Mouse (Mus musculus): Measurements from ENCODE around the gene Nyap1. TPM values are rescaled to one million over a fixed set of nuclear protein-coding genes. Genes with fewer than 3 reads are reported as not detected.
A peak's percentile ranks its signal among the peaks of the same experiment; 100 is the strongest.

Nyap1 gene
- polyA plus RNA-seq, 2 experiments = 0.05 to 0.96 TPM

DNA sequence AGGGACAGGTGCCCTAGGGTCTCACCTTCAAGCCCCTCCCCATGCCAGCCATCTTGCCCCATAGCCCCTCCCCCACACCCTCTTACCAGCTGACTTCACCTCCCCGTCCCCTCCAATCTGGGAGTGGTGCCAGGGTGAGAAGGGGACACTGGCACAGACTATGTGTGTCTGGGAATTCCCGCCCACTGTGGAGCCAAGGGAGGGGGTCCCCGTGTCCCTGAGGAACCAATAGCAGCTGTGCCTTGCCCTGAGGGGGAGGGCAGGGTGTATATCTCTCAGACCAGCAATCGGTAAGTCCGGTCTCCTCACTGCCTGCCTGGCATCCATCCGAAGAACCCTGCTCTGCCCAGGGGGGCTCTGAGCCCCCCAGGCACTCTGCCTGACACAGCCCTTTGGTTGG lies 16.5 kb upstream of the Nyap1 start:
- WGBS (ENCODE audit: insufficient replicate concordance) = 79% methylated on average over 6 of the region's 6 CpGs
- ATAC-seq (ENCODE audit: insufficient read depth) = no peak

DNA sequence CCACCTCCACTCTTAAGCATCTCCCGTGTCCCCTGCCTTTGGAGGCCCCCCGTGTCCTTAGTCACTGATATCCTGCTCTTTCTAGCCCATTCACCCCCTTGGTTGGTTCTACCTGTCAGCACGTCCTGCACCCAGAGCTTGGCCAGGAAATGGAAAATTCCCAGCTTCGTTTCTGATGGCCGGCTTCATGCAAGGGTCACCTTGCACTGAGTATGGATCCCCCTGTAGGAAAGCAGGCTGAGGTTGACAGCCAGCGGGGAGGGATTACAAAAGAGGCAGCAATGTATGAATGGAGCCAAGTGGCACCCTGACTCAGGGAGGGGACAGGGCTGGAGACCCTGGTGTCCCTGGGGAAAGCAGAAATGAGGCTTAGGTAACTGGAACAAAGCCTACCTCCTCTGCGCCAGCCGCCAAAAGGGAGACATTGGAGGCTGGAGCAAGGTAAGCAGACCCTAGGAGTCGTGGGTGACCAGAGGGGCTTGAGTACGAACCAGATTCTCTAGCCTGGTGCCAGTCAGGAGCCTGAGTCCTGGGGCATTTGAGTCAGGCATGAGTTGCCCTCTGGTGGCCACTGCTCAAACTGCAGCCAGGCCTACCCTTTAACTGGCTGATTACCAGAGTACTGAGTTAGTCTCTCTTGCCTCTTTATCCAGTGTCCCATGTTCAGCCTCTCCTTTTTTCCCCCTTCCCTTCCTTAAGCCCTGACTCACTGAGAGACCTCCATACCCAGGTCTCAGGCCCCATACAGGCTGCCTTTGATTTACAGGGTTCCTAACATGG lies 15.7 kb upstream of the Nyap1 start:
- ATAC-seq (ENCODE audit: insufficient read depth) (peak; percentile 47), DNase-seq (ENCODE audit: low read depth in 3 of 3, low spot score in 3 of 3) (peak in 2 of 3 experiments; percentile 65 to 71)
- Histone ChIP-seq H3K9ac (replicated peaks) (no peak overlapping the region), H3K27ac (no peak overlapping the region), H3K27me3 (ENCODE audit: control insufficient read depth, insufficient read depth, low read length) (no peaks in the 10 kb centered on the region), H3K4me2 (ENCODE audit: low read depth) (no peak overlapping the region), H3K36me3 (replicated peaks; ENCODE audit: control insufficient read depth, insufficient read depth, low read depth) (peaks cover 49% of the 10 kb centered on the region), H3K4me3 (ENCODE audit: insufficient read depth in 1 of 2, low read depth in 2 of 2, low read length in 2 of 2) (no peak overlapping the region), H3K9me3 (ENCODE audit: control insufficient read depth, low read length) (no peaks in the 10 kb centered on the region), H3K4me1 (replicated peaks; ENCODE audit: control insufficient read depth in 2 of 2, insufficient read depth in 2 of 2, low read length in 1 of 2) (no peaks in the 10 kb centered on the region)
- TF ChIP-seq CTCF (IDR thresholded peaks at IDR 0.05; ENCODE audit: low read depth) = peak; percentile 98
- no peak for TF ChIP-seq EP300 (IDR thresholded peaks at IDR 0.05; ENCODE audit: low read depth)
- 54% methylated on average over 10 of the region's 10 CpGs for WGBS (ENCODE audit: insufficient replicate concordance)

More for the DNA sequence above, 16.5 kb upstream of the Nyap1 start:
- H3K36me3 ChIP-seq (replicated peaks; ENCODE audit: control insufficient read depth, insufficient read depth, low read depth) = peaks cover 46% of the 10 kb centered on the region
- no peak overlapping the region for H3K9ac ChIP-seq (replicated peaks)
- H3K27ac ChIP-seq = no peak overlapping the region
- H3K4me1 ChIP-seq (replicated peaks; ENCODE audit: control insufficient read depth in 2 of 2, insufficient read depth in 2 of 2, low read length in 1 of 2) = no peaks in the 10 kb centered on the region
- TF ChIP-seq EP300 (IDR thresholded peaks at IDR 0.05; ENCODE audit: low read depth) (no peak), CTCF (IDR thresholded peaks at IDR 0.05; ENCODE audit: low read depth) (no peak)
- H3K9me3 ChIP-seq (ENCODE audit: control insufficient read depth, low read length) = no peaks in the 10 kb centered on the region
- no peak overlapping the region for H3K4me2 ChIP-seq (ENCODE audit: low read depth)
- no peak overlapping the region for H3K4me3 ChIP-seq (ENCODE audit: insufficient read depth in 1 of 2, low read depth in 2 of 2, low read length in 2 of 2)
- H3K27me3 ChIP-seq (ENCODE audit: control insufficient read depth, insufficient read depth, low read length) = no peaks in the 10 kb centered on the region
- no peak for DNase-seq (ENCODE audit: low read depth in 3 of 3, low spot score in 3 of 3)

DNA sequence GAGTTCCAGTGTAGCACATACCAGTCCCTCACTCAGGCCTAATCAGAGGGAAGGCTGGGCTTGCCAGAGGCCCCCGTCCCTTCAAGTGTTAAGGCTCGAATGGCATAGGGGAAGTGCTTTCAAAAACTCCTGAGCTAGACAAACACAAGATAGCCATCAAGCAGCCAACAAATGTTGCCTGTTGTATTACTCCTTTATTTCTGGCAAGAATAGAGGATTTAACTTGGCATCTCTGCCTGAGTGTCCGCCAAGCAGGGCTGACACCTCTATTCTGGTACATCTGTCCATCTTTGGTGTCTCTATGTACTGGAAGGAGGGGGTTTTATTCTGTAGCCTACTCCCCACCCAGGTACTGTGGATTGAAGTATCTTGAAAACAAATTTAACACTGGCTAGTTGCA lies 14.7 kb upstream of the Nyap1 start:
- H3K36me3 ChIP-seq (replicated peaks; ENCODE audit: control insufficient read depth, insufficient read depth, low read depth) = peaks cover 53% of the 10 kb centered on the region
- H3K9ac ChIP-seq (replicated peaks) = no peak overlapping the region
- no peak overlapping the region for H3K4me2 ChIP-seq (ENCODE audit: low read depth)
- H3K4me3 ChIP-seq (ENCODE audit: insufficient read depth in 1 of 2, low read depth in 2 of 2, low read length in 2 of 2) = no peak overlapping the region
- DNase-seq (ENCODE audit: low read depth in 3 of 3, low spot score in 3 of 3) (no peak), ATAC-seq (ENCODE audit: insufficient read depth) (no peak)
- H3K27me3 ChIP-seq (ENCODE audit: control insufficient read depth, insufficient read depth, low read length) = no peaks in the 10 kb centered on the region
- H3K27ac ChIP-seq = no peak overlapping the region
- H3K4me1 ChIP-seq (replicated peaks; ENCODE audit: control insufficient read depth in 2 of 2, insufficient read depth in 2 of 2, low read length in 1 of 2) = no peaks in the 10 kb centered on the region
- WGBS (ENCODE audit: insufficient replicate concordance) = 61% methylated on average over 3 of the region's 3 CpGs
- H3K9me3 ChIP-seq (ENCODE audit: control insufficient read depth, low read length) = no peaks in the 10 kb centered on the region
- TF ChIP-seq CTCF (IDR thresholded peaks at IDR 0.05; ENCODE audit: low read depth) = no peak
- no peak for TF ChIP-seq EP300 (IDR thresholded peaks at IDR 0.05; ENCODE audit: low read depth)

DNA sequence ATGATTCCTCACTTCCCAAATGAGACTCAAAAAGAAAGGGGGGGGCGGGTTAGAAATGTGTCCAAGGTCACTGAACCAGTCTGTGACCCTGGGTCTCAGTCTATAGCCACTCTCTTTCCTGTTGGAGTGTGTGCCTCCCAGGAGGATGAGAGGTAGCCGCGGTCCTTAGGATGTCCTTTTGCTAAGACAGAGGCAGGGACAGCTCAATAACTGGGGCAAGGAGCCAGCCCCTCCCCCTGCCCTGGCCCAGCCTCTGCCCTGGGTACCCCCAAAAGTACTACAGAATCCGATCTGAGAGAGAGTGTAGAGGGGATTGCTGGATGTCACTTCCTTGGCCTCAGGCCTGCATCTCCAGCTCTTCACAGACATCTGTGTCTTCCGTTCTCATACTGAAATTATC lies 14.0 kb upstream of the Nyap1 start:
- Histone ChIP-seq H3K4me3 (ENCODE audit: insufficient read depth in 1 of 2, low read depth in 2 of 2, low read length in 2 of 2) (no peak overlapping the region), H3K27ac (no peak overlapping the region), H3K27me3 (ENCODE audit: control insufficient read depth, insufficient read depth, low read length) (no peaks in the 10 kb centered on the region), H3K9me3 (ENCODE audit: control insufficient read depth, low read length) (no peaks in the 10 kb centered on the region), H3K9ac (replicated peaks) (no peak overlapping the region), H3K4me2 (ENCODE audit: low read depth) (no peak overlapping the region), H3K4me1 (replicated peaks; ENCODE audit: control insufficient read depth in 2 of 2, insufficient read depth in 2 of 2, low read length in 1 of 2) (no peaks in the 10 kb centered on the region), H3K36me3 (replicated peaks; ENCODE audit: control insufficient read depth, insufficient read depth, low read depth) (peaks cover 59% of the 10 kb centered on the region)
- DNase-seq (ENCODE audit: low read depth in 3 of 3, low spot score in 3 of 3) (no peak), ATAC-seq (ENCODE audit: insufficient read depth) (no peak)
- 85% methylated on average over 5 of the region's 5 CpGs for WGBS (ENCODE audit: insufficient replicate concordance)
- TF ChIP-seq EP300 (IDR thresholded peaks at IDR 0.05; ENCODE audit: low read depth) = no peak
- TF ChIP-seq CTCF (IDR thresholded peaks at IDR 0.05; ENCODE audit: low read depth) = no peak

DNA sequence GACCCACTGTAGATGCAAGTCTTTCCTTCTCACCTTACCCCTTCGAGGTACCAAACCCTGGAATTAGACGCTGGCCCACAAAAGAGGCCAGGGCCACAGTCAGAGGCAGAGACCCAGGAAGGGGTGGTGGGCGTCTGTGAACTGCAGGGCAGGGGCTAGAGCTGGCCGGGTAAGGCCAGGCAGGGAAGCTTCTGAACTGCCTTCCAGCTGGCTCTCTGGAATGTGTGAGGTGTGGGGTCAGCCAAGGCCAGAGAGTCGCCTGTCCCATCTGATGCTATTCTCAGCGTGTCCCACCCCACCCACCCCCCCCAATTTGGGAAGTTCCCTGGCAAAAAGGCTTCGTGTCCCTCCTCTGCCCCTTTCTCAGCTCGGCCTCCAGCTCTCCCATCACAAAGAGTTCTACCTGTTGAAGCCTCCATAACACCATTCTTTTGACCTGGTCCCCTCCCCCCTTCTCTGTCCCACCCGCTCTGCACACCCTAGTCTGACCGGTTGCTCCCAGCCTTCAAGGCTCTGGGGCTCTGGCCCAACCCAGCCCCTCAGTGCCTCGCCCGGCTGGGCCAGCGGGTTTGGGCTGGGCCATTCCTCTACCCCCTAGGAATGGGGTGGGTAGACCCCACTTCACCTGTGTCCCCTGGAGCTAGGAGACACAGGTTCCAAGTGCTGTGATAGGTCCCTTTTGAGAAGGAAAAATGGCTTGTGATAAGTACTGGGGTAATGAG lies 11.9 kb upstream of the Nyap1 start:
- Histone ChIP-seq H3K4me2 (ENCODE audit: low read depth) (no peak overlapping the region), H3K27me3 (ENCODE audit: control insufficient read depth, insufficient read depth, low read length) (no peaks in the 10 kb centered on the region), H3K9me3 (ENCODE audit: control insufficient read depth, low read length) (no peaks in the 10 kb centered on the region), H3K27ac (no peak overlapping the region), H3K4me3 (ENCODE audit: insufficient read depth in 1 of 2, low read depth in 2 of 2, low read length in 2 of 2) (no peak overlapping the region), H3K9ac (replicated peaks) (no peak overlapping the region), H3K36me3 (replicated peaks; ENCODE audit: control insufficient read depth, insufficient read depth, low read depth) (peaks cover 49% of the 10 kb centered on the region), H3K4me1 (replicated peaks; ENCODE audit: control insufficient read depth in 2 of 2, insufficient read depth in 2 of 2, low read length in 1 of 2) (peaks cover 10 to 15% of the 10 kb centered on the region in 2 experiments)
- 84% methylated on average over 13 of the region's 13 CpGs for WGBS (ENCODE audit: insufficient replicate concordance)
- TF ChIP-seq CTCF (IDR thresholded peaks at IDR 0.05; ENCODE audit: low read depth) (no peak), EP300 (IDR thresholded peaks at IDR 0.05; ENCODE audit: low read depth) (no peak)
- ATAC-seq (ENCODE audit: insufficient read depth) = no peak
- no peak for DNase-seq (ENCODE audit: low read depth in 3 of 3, low spot score in 3 of 3)

Measured in liver, embryonic 14.5 days (tissue).